Mouse (Mus musculus): Measurements from ENCODE around the gene Tmem131.

The Tmem131 gene

DNA sequence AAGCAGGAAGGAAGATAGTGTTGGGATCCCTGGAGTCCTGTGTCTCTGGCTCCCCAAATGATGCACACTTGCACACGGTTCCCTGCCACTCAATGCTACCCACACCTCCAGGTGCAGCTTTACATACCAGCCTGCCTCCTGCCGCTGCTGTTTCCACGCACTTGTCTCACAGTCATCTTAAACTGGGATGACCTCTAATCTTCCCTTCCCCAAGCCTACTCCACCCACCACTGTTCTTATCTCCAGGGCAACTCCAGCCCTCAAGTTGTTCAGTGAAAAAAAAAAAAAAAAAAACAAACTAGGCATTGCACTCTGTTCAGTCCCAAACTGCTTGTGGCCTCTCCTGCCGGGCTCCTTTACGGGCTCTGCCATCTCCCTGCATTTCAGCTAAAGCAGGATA lies at the start of gene Tmem131:
Gene Tmem131, minus strand, starts transcription at position 14 of the 400 bp plus-strand sequence.
- no peak for DNase-seq (ENCODE audit: low read depth, low spot score)

GRCm38 (mm10) chr1:36988561-36988960 lies 45.1 kb upstream of the Tmem131 start:
- DNase-seq (ENCODE audit: low read depth, low spot score): no peak

- no peak for DNase-seq (ENCODE audit: low read depth, low spot score)
Measured at GRCm38 (mm10) chr1:36988161-36988560, 44.7 kb upstream of the Tmem131 start.

GRCm38 (mm10) chr1:36987172-36988148 lies 44.0 kb upstream of the Tmem131 start:
- DNase-seq (ENCODE audit: low read depth, low spot score): no peak

DNA sequence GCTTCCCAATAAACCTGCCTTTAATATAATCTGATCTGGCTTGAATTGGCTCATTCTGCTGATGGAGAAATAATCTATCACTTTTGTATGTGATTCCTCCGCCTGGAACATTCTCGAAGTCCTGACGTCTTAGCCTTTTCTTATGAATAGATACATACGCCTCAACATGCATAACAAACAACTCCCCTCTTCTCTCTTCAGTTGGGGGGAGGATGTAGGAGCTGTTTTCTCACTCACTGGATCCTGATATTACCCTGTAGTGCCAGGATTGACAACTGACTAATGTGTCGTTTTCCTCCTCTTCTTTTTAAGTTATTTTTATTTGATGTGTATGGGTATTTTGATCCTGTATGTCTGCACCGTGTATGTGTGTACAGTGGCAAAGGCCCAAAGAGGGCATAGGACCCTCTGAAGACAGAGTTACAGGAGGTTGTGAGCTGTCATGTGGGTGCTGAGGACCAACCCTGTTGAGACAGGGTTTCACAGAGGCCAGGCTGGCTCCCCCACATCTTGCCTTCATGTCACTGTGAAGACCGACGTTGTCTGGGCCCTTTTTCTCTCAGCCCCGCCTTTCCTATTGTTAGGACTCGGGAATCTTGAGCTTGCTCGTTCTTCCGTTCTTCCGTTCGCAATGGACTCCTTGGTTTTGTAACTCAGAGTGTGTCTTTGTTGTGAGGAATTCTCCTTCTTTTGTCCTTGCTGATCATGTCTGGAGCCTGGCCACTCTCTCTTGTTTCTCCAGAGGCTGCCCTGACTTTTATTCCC lies 43.1 kb upstream of the Tmem131 start:
- DNase-seq (ENCODE audit: low read depth, low spot score): no peak

DNA sequence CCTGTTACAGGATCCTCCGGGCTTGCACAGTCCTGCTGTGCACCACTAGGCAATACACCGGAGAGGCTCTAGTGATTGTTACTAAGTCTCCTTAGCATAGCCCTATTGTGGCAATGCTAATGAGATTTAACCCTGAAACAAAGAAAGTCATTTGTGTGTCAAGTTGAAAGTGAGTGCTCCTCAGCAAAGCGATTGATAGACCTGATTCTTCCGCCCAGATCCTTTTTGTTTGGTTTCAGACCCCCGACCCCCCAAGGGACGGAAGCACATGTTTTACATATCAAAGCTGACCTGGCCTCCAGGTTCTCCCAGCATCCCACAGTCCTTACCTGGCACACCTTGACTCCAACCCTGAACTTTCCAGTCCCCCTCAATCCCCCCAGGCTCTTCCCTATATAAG lies 42.4 kb upstream of the Tmem131 start:
- DNase-seq (ENCODE audit: low read depth, low spot score): no peak

- no peak for DNase-seq (ENCODE audit: low read depth, low spot score)
Measured at GRCm38 (mm10) chr1:36984406-36984805, 40.9 kb upstream of the Tmem131 start.

DNA sequence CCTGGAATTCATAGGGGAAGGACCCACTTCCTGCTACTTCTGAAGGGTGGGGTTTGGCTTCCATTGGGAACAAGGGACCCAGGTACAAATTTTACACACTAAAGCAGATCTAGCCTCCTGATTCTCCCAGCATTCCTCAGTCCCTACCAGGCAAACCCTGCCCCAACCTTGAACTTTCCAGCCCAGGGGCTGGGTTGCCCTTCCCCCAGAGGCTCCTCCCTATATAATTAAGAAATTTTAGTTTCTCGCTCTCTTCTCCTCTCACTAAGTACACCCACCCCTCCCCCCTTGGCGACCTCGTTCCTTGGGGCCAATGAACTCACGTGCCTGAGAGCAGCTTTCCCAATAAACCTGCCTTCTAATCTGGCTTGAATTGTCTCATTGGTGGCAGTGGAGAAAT lies 40.3 kb upstream of the Tmem131 start:
- no peak for DNase-seq (ENCODE audit: low read depth, low spot score)

- no peak for DNase-seq (ENCODE audit: low read depth, low spot score)
Measured at GRCm38 (mm10) chr1:36982191-36982961, 38.9 kb upstream of the Tmem131 start.

- DNase-seq (ENCODE audit: low read depth, low spot score): no peak
Measured at GRCm38 (mm10) chr1:36976770-36977169, 33.3 kb upstream of the Tmem131 start.

- no peak for DNase-seq (ENCODE audit: low read depth, low spot score)
Measured at GRCm38 (mm10) chr1:36970918-36971617, 27.6 kb upstream of the Tmem131 start.

DNA sequence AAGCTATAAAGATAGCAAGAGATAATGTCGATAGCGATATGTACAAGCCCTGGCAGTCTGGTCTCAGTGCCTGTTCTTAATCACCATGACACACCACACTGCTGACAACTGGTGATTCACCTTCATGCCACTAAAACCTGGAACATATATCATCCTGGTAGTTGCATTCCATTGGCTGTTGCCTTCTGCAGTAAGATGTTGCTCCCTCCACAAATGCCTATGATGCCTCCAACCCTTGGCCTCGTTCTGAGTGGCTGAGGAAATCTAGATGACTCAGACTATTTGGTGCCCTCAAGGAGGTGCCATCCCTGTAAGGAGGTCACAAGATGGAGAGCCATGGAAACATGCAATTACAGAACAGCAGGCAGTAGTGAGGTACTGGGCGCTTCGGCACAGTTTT lies 22.4 kb upstream of the Tmem131 start:
- no peak for DNase-seq (ENCODE audit: low read depth, low spot score)

- DNase-seq (ENCODE audit: low read depth, low spot score): no peak
Measured at GRCm38 (mm10) chr1:36962379-36963176, 19.1 kb upstream of the Tmem131 start.

DNA sequence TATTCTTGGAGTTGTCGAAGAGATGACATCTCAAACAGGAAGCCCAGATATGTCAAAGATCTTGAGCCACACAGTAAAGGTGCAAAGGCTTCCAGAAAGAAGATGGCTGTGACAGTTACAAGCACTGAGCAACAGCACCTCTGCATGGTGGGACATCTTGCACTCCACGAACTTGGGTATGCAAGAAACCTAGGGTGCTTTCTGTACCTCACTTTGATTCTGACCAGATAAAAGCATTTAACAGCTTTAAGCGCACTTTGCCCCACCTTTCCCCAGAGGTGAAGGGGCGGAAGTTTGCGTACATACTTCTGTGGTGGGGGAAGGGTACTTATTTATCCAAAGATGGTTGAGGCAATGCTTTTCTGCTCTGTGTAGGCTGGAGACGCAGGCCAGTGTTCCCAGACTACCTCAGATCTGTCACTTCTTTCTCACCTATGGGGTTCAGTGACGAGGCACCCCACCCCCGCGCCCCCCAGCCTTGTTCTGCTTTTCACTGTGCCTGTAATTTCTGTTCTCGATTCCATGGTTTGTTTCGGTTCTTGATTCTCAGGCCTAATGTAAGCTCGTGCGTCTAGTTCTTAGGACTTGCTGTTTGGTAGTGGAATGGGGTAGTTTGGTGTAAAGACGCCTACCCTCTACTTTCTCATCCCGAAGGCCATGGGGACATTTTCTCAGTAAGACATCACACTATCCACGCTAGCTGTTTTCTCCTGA lies 17.2 kb upstream of the Tmem131 start:
- no peak for DNase-seq (ENCODE audit: low read depth, low spot score)

GRCm38 (mm10) chr1:36949591-36950184 lies 6.2 kb upstream of the Tmem131 start:
- DNase-seq (ENCODE audit: low read depth, low spot score): no peak

DNA sequence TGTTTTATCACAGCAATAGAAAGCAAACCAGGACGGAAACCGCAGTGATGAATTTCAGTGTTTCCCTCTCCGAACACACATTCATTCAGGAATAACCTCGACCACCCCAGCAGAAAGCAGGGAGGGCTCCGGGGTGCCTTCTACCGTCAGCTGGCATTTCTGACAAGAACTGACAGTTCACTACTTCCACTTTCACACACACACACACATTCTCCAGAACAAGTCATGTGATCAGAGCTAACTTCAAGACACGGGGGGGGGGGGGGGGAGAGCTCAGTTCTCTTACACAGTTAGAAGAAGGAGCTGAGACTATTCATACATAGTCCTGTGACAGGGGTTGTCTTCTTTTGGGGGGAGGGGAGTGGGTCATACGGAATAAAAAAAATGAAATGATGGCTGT lies 4.0 kb upstream of the Tmem131 start:
- DNase-seq (ENCODE audit: low read depth, low spot score): no peak

- DNase-seq (ENCODE audit: low read depth, low spot score): no peak
Measured at GRCm38 (mm10) chr1:36940381-36940762, 3.1 kb downstream of the Tmem131 start.

DNA sequence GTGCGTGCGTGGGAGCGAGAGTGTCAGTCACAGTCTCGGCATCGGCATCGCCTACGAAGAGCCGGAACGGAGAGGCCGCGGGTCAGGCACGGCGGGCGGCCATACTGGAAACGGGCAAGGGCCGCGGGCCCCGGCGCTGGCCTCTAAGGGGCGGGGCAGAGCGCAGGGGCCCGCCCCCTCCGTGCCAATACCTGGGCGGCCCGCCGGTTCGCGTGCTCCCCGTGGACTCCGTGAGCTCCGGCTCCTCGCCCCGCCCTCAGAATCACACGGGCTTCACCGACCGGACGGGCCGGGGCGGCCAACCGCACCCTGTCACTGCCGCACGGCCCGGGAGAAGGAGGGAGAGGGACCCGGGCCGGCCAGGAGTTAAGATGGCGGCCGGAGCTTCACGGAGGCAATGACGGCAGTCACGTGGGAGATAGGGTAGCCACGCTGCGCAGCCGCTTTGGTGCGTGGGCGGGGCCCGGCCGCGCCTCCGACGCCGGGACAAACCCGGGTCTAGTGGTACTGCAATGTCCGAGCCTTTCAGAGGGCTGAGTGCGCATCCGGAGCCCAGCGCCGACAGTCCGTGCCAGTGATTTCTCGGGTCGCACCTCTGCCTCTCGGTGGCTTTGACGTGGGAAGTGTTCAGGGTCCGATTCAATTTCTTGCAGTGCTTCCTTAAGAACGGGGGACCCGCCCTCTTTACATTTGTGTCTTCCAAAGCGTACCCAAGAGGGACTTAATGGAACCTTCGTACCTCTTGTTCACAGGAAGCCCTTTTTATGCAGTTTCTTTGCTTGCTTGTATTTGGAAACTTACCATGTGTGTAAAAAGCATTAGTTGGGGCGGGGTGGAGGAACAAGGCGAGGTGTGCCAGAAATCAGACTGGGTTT lies 3.7 kb downstream of the Tmem131 start:
- DNase-seq (ENCODE audit: low read depth, low spot score): peak; percentile 94

Measured in mesoderm, embryonic 11.5 days (tissue).